Mouse (Mus musculus) gastrocnemius, adult 2 months (tissue): ENCODE measurements around the gene Kat2b. TPM values are rescaled to one million over a fixed set of nuclear protein-coding genes. Genes with fewer than 3 reads are reported as not detected.
"Not testable (repeated sequence)": the region's sequence is repeated elsewhere in the genome, so short reads cannot be mapped to it uniquely, and the experiment has no call there.

Experiments
- DNase-seq: peaks from one replicate; pipeline ENCODE4 v3.0.0; 2022
- H3K27ac ChIP-seq: fragments of 200-600 bp; 2 replicates; pipeline ENCODE4 v1.8.1; 2022; ENCODE audit warnings: mild to moderate bottlenecking
- H3K4me3 ChIP-seq: fragments of 200-600 bp; 2 replicates; pipeline ENCODE4 v1.8.1; 2022; ENCODE audit warnings: mild to moderate bottlenecking, moderate library complexity
- CTCF ChIP-seq: fragments of 200-600 bp; IDR thresholded peaks from 2 replicates; pipeline ENCODE4 v1.8.1; 2022; ENCODE audit warnings: antibody characterized with exemption, mild to moderate bottlenecking, moderate library complexity
- intact Hi-C: fragments of 180-260 bp; cut with DNase I; formaldehyde crosslinking; loops from one replicate; pipeline ENCODE4 v1.15.1; 2025
- total RNA-seq, 2 experiments: library from RNA; stranded (reverse); gene quantifications; 2 replicates each; pipeline ENCODE4 v1.2.3; 2021

The Kat2b gene
- total RNA-seq, 2 experiments from 2014 or later: 65.7 to 70.4 TPM

DNA sequence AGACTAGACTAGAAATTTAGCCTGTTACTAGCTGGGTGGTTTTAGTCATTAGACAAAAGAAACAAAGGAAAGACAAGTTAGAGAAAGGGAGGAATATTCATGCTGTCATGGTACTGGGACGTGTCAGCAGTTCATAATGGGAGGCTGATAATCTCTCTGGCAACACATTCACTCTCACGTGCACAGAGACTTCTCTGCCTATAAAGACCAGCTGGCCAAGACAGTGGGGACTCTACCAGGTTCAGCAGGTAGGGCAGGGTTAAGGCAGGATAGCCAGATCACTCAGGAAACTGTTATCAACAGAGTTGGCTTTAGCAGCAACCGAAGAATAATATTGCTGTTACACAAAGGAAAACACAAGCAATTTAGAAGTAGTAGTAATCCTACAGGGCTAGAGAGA is 9.2 kb upstream of the Kat2b start:
- H3K27ac ChIP-seq: no peak overlapping the region
- no peak for DNase-seq
- no peak for TF ChIP-seq CTCF
- intact Hi-C loops: no loop called here
- H3K4me3 ChIP-seq: no peak overlapping the region

GRCm38 (mm10) chr17:53559646-53560045 is 7.0 kb upstream of the Kat2b start:
- DNase-seq: no peak
- intact Hi-C loops: no loop called here
- no peak overlapping the region for H3K27ac ChIP-seq
- no peak for TF ChIP-seq CTCF
- no peak overlapping the region for H3K4me3 ChIP-seq

DNA sequence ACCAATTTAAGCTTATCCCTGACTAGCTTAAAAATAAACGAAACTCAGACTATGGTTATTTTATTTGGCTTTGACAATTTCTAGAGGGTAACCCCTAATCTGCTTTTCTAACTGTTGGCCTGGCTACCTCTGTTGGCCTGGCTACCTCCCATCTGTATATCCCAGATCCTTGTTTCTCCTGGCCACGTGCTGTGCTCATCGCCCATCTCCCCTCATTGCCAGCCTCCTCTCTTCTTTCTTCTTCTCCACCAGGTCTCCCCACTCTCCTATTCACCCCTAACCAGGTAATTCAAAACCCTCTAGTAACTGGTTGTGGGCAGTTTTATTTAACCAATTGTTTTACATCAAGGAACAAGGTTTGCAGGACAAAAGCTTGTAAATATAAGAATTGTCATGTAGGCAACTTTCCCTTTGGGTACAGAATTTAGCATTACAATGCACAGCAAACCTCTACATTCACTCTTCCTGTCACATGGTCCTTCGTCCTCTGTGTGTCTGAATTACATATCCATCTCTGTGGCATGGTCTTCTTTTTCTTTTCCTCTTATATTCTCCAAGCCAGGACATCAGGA is 5.1 kb upstream of the Kat2b start:
- intact Hi-C loops: no loop called here
- H3K4me3 ChIP-seq: no peak overlapping the region
- DNase-seq: no peak
- TF ChIP-seq CTCF: no peak
- no peak overlapping the region for H3K27ac ChIP-seq

DNA sequence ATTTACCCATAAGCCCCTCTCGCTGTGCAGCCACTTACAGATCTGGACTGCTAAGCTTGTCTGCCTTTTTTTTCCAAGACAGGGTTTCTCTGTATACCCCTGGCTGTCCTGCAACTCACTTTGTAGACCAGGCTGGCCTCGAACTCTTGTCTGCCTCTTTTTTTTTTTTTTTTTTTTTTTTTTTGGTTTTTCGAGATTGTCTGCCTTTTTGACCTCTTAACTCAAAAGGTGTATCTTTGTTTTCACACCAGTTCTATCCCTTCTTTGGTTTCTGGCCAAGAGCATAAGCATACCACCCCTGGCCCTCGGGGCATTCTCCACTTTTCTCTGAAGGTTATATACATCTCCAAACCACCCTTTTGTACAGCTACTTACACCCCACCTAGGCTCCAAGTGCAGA is 1.8 kb upstream of the Kat2b start:
- no peak for TF ChIP-seq CTCF
- intact Hi-C loops: loop anchor here (5.0 kb wide), 2 partner anchors 57 to 122 kb away; partner anchors contain the start of gene Sgo1
- Histone ChIP-seq H3K4me3 (no peak overlapping the region), H3K27ac (no peak overlapping the region)
- DNase-seq: no peak

DNA sequence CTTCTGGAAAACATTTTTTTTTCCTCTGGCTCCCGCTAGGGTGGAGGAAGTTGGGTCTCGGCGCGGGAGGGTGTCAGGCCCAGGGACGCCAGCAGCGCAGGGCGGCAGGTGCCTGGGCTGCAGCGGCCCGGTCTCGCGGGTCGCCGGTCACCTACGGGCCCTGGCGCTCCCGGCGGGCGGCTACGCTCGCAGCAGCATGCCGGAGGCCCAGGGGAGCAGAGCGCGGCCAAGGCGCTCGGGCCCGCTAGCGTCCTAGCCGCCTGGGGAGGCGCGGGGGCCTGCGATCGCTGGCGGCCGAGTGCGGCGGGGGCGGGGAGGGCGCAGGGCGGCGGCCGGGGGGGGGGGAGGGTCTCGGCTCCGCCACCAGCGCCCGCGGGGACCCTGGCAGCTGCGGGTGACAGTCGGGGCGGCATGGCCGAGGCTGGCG is 271 bp downstream of the Kat2b start:
- DNase-seq: peak; percentile 86
- Histone ChIP-seq H3K4me3 (peak overlapping the region; percentile 98), H3K27ac (peak overlapping the region; percentile 97)
- peak; percentile 41; the same call in 1 of the 2 replicates for TF ChIP-seq CTCF
- intact Hi-C loops: loop anchor here (2.0 to 5.0 kb wide), 3 partner anchors 55 to 120 kb away; partner anchors contain the start of genes Rab5a and Sgo1

DNA sequence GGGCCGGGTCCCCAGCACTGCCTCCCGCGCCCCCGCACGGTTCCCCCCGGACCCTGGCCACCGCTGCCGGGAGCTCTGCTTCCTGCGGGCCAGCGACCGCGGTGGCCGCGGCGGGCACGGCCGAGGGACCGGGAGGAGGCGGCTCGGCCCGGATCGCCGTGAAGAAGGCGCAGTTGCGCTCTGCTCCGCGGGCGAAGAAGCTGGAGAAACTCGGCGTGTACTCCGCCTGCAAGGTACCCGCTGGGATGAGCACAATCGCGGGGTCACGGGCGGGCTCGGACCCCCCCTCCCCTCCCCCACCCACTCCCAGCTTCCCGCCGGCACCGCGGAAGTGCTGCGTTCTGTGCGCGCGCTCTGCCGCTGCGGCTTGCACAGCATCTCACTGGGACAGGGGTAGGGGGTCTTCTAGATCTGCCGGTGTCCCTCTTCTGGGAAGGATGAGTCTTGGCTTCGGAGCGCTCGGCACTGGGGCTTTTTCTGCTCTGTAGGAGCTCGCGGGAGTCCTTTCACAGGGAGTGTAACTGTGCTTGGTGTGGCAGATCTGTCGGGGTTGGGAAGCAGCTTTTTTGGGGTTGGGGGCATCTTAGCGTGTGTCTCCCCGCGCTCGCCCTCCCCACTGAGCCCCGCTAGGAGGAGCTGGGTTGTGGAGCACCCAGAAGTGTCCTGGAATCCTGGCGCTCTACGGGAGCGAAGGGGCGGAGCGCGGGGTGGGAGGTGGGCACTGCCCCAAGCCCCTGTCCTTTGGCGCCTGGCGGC is 863 bp downstream of the Kat2b start:
- peak; percentile 74 for DNase-seq
- Histone ChIP-seq H3K4me3 (peak overlapping the region; percentile 98), H3K27ac (peak overlapping the region; percentile 97)
- intact Hi-C loops: loop anchor here (2.0 to 5.0 kb wide), 4 partner anchors 15 to 120 kb away; partner anchors contain the start of genes Rab5a and Sgo1
- peak; percentile 39 for TF ChIP-seq CTCF

DNA sequence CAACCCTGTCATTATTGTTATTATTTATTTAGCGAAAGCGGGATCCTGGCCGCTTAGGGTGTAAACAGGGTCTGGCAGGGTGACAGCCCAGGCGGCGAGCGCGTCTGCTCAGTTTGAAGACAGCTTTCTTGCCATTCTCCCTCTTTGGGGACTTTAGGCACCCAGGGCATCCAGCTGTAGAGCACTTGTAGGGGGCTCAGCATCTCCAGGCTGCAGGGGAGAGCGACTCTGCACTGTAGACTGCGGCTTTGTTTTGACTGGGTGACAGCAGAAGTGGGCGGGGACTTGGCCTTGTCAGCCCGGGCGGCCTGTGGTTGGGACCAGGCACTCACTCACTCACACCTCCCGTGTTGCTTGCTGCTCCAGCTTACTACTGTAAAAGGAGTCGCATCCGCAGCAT is 1.5 kb downstream of the Kat2b start:
- DNase-seq: peak; percentile 89
- H3K4me3 ChIP-seq: peak overlapping the region; percentile 98
- intact Hi-C loops: loop anchor here (2.0 to 5.0 kb wide), 3 partner anchors 15 to 119 kb away; partner anchors contain the start of gene Sgo1
- H3K27ac ChIP-seq: peak overlapping the region; percentile 97
- TF ChIP-seq CTCF: no peak

- DNase-seq: no peak
- no peak for TF ChIP-seq CTCF
- intact Hi-C loops: loop anchor here (2.0 to 5.0 kb wide), 3 partner anchors 14 to 118 kb away; partner anchors contain the start of gene Sgo1
- Histone ChIP-seq H3K27ac (peak overlapping the region; percentile 97), H3K4me3 (peak overlapping the region; percentile 98)
These were observed 2.2 kb downstream of the Kat2b start for GRCm38 (mm10) chr17:53568734-53569386.

DNA sequence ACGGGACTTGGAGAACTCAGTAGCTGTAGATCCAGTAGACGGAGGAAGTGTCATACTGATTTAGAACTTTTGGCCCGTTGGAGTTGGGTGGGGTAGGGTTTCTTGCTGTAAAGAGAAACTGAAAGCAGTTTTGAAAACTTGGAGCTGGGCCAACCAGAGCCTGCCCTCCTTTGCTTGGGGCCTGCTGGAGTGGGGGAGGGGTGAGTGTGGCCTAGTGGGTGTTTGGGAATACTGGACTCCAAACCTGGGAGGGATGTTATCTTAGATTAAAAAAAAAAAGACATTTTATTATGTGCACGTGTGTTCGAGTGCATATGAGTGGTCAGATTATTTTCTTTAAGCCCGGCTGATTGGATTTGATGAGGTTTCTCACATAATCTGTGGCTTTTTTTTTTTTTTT is 3.2 kb downstream of the Kat2b start:
- H3K27ac ChIP-seq: peak overlapping the region; percentile 97
- DNase-seq: peak; percentile 83
- intact Hi-C loops: loop anchor here (2.0 to 5.0 kb wide), 3 partner anchors 13 to 117 kb away; partner anchors contain the start of gene Sgo1
- H3K4me3 ChIP-seq: peak overlapping the region; percentile 98
- no peak for TF ChIP-seq CTCF

- Histone ChIP-seq H3K27ac (peak overlapping the region; percentile 97), H3K4me3 (peak overlapping the region; percentile 98)
- no peak for TF ChIP-seq CTCF
- intact Hi-C loops: no loop called here
- no peak for DNase-seq
These were observed 3.8 kb downstream of the Kat2b start for GRCm38 (mm10) chr17:53570361-53570875.

- intact Hi-C loops, H3K27ac ChIP-seq, H3K4me3 ChIP-seq, DNase-seq: not testable (repeated sequence)
These were observed 4.3 kb downstream of the Kat2b start for GRCm38 (mm10) chr17:53570932-53571331.

- H3K27ac ChIP-seq: peak overlapping the region; percentile 16; the same call in 1 of the 2 replicates
- intact Hi-C loops: no loop called here
- TF ChIP-seq CTCF: peak; percentile 32; the same call in 1 of the 2 replicates
- DNase-seq: no peak
- H3K4me3 ChIP-seq: no peak overlapping the region
These were observed 6.4 kb downstream of the Kat2b start for GRCm38 (mm10) chr17:53573019-53573556.
